Mouse (Mus musculus) lung, adult 18-20 months (tissue): ENCODE measurements around the gene Vamp5.

Experiments
- DNase-seq, 2 experiments: peaks; one replicate each; pipeline ENCODE4 v3.0.0; 2022; ENCODE audit warnings: mixed read lengths in 2 of 2

The Vamp5 gene

DNA sequence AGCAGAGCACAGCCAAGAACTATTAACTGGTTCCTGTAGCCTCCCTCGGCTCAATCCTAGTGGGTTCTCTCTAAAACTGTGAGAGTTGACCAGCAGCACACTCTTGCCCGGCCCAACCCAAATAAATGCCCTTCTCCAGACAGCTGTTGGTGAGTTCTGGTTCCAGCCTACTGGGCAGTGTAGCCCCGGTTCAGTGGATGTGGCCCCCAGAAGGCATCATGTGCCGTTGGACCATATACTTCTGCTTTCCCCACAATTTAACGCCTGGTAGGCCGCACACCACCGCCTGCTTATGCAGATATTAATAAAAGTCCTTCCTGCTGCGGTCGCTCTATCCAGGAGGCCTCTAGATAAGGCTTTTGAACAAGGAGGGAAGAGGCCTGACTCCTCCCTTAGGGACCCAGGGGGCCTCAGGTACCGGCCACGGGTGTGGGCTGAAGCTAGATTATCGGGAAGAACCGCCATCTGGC lies 9.2 kb upstream of the Vamp5 start:
- no peak for DNase-seq

DNA sequence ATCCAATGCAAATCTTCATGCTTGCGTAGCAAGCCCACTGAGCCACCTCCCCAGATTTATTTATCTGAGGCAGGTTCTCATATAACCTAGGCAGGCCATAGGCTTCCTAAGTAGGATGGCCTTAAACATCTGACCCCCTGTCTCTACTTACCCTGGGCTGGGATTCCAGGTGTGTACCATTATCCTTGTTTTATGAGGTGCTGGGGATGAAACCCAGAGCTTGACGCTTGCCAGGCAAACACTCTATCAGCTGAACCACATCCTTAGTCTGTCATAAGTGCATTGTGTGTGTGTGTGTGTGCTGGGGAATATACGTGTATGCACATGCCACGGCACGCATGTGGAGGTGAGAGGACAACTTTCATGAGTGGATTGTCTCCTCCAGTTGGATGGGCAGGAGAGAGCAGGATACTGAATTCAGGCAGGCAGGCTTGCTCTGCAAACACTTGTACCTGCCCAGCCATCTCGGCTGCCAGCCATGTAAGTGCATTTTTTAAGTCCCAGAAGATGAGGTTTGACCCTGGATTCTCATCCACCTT lies 8.6 kb upstream of the Vamp5 start:
- DNase-seq: no peak

DNA sequence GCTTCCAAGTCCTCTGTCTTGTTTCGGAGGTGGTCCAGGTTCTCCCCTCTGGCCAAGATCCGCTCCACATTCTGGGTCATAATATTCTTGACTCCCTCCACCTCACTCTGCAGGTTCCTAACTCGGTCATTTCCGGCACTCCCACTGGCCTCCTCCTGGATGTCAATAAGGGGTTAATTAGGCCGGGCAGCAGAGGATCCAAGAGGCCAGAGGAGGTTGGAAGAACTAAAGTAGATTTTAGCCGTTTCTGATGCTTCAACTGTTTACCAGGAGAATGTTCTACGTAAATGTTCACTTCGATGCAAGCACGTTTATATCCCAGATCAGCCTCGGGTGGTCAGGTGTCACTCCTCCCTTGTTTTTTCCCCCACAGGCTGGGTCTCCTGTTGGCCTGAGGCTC lies 8.0 kb upstream of the Vamp5 start:
- DNase-seq: no peak

DNA sequence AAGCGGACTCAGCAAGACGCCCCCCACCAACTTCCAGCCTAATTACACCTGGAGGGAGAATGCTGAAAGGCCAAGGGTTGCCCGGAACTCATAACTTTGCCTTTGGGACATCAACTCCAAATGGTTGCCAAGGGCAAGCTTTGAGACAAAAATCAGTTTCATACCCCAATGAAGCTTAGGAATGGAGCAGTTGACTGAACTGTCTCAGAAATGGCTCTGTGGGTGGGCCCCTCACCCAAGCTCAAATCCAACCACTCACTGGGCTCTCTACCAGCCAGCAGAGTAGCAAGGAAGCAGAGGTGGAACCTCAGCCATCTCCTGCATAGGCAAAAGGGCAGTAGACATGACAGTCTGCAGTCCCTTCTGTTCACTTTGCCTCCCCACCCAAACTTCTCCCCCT lies 7.5 kb upstream of the Vamp5 start:
- DNase-seq: no peak

DNA sequence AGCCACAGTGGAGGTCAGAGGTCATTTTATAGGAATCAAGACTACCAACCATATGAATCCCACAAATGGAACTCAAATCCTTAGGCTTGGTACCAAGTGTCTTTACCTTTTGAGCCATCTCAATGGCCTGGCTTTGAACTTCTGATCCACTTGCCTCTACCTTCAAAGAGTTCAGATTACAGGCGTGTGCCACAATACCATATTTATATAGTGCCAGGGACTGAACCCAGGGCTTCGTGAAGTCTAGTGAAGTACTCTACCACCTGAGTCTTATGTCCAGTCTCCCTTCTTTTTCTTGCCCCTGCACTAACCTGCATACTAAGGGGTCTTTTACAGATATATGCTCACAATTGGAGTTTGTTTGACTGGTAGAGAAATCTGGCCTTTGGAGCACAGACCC lies 6.3 kb upstream of the Vamp5 start:
- DNase-seq: no peak

DNA sequence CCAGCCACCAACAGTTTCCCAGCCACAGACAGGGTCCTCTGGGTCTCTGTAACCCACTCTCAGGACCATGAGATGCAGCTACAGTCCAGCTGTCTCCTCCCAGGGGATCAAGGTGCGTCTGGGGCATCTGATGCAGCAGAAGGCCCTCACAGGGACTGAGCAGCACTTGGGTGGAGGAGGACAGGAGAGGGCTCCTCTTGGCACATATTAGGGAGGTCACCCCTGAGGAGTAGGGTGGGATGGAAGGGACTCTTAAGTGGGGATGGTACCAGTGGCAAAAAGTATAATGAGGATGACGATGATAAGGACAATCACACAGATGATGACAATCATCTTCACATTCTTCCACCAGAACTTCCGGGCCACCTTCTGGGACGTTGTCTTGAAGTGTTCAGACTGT lies 5.0 kb upstream of the Vamp5 start:
- DNase-seq: no peak

DNA sequence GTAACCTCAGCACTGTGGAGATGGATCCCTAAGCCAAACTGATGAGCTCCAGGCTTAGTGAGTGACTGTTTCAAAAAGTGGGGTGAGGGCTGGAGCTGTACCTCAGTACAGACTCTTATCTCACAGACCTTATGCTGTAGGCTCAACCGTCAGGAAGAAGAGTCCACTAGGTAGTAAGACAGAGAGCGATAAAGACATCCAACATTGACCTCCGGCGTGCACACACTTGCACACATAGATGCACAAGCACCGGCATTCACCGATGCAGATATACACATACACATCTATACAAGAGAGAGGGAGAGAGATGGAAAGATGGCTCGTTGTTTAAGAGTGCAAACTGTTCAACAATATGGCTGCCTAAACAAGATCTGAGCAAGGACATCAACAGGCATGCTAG lies 3.7 kb upstream of the Vamp5 start:
- no peak for DNase-seq

DNA sequence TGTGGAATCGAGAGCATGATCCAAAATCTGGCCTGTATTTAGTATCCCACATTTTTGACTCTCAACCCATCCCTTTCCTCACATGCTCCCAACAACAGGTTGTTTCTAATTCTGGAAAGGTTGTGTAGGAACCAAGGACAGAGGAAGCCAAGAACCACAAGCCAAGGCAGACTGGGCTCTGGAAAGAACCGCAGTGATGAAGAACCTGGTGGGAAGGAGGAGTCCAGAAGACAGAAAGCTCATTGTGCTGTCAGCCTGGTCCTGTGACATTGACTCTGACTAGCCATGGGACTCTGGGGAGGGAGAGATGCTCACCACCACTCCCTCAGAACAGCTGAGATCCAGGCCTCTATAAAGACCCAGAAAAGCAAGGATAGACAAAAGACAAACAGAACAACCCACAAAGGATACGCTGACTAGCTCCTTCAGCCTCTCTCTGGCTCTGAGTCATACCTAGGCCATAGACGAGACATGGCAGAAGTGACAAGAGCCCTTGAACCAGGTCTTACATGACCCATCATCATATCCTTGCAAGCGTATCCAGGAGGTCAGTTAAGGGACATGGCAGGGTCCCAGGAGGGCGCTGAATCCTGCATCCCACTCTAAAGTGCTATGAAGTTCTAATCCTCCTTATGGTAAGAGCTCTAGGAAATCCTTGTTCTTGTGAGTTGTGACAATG lies 3.0 kb upstream of the Vamp5 start:
- DNase-seq: no peak

DNA sequence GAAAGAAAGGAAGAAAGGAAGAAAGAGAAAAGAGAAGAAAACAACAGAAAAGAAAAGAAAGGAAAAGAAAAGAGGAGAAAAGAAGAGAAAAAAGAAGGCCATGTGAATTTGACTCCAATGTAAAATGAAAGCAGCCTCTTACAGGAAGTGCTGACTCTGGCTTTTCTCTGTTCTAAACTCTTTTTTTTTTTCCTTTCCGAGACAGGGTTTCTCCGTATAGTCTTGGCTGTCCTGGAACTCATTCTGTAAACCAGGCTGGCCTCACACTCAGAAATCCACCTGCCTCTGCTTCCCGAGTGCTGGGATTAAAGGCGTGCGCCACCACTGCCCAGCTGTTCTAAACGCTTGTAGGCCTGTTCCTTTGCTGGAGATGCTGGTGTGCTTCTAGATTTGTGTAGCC lies 2.2 kb upstream of the Vamp5 start:
- no peak for DNase-seq

DNA sequence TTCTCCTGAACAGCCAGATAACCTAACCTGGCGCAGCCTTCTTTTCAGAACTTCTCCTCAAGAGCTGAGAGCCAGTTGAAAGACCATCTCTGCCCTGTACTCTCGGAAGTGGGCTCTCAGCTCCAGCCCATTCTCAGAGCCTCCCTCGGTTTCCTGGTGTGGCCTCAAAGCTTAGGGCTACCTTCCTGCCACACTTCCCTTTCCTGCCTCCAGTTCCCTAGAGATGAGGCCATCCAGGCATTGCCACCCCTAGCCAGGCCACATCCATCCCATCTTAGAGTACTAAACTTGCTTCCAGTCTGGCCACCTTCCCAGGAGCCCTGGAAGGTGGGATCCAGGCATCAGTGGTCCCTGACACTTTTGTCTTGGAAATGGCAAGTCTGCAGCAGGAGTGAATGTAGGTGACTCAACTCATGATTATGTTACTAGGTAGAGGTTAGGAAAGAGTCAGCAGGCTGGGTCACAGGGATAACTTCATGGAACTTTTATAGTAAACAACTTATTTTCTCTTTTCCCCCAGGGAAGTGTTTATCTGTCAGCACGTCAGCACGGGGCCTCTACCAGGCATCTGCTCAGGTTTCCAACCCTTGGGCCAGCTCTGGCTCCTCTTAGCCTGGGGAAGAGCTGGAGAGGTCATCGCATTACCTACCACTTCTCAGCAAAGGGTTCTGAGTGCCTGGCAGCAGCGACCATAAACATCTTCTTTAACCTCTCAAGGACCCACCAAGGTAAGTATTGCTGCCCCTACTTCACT lies 714 bp downstream of the Vamp5 start:
- DNase-seq: no peak

DNA sequence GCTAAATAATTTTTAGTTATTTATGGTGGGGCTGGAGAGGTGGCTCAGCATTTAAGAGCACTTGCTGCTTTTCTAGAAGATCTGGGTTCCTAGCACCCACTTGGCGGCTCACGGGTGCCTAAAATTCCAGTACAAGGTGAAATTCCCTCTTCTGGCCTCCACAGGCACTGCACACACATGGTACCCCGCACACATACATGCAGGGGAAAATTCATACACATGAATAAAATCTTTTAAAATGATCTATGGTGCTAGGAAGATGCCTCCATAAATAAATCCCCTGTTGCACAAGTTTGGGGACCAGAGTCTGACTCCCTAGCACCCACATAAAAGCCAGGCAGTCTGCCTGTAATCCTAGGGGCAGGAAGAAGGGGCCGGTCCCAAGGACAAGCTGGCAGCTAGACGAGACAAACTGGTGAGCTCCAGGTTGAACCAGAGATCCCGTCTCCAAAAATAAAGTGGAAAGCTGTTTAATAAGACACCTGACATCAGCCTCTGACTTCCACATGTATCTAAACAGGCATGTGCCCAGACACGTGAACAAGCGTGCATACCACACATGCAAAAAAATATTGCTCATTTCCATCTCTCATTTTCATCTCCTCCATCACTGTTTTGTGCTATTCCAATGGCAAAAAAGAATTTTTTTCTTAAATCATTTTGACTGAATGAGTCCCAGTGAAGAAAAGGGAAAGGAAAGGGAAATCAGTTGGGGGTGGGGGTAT lies 1.6 kb downstream of the Vamp5 start:
- DNase-seq: no peak

DNA sequence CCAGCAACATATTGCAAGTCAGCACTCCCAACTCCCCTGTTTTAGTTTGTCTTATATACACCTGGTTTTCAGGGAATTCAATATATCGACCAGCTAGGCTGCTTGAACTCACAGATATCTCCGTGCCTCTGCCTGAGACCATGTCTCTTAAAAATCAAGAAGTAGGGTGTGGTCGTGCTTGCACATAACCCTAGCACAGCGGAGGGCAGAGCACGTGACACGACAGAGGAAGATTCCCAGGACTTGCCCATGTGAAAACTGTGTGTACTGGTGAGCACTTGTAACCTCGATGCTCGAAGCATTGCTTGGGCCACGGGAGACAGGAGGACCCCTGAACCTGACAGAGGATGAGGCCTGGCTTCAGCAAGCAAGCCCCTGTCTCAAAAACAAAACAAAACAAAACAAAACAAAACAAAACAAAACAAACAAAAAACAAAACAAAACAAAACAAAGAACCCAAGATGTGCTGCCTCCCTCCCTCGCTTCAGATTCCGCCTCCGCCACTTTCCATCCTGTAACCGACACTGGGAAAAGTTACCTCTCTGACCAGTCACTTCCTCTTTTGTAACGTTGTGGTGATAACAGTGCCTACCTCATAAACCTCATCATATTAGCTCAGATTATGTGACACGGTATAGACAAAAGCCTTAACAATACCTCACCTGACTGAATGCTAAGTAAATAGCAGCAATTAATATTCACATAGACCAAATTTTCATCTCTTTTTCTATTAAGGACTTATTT lies 5.3 kb downstream of the Vamp5 start:
- DNase-seq: no peak

DNA sequence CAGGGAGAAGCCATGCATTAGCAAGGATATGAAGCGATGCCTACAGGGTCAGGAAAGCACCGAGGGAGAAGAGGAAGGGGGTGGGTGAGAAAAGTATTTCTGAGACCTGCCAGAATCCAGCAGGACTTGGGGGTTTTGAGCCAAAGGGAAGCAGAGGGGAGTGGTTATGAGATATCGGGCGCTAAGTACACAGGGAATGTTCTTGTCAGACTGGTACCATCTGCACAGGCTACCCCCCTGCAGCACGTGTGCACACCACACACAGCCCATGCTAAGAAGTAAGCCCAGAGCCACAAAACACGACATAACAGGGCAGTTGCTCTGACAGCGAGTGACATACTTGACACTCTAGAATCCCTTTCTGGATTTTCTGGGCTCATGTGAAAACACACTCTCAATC lies 6.1 kb downstream of the Vamp5 start:
- DNase-seq: no peak

DNA sequence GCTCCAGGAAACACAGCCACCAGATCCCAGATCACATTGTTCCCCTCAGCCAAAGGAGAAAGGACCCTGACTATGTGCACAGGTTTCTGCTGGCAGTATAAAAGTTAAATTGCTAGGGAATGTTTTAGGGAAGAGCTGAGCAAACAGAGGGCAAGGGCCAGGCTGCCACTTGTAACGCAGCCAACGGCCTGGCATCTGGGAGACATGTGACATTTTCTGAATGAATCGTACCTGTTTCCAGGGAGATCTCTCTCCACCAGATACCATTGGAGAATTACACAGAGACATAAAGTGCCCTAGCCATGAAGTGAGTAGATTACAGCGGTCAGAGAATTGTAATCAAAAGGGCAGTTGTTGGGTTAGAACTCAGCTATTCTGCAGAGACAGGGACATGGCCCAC lies 7.1 kb downstream of the Vamp5 start:
- peak; percentile 62 to 74 for DNase-seq

DNA sequence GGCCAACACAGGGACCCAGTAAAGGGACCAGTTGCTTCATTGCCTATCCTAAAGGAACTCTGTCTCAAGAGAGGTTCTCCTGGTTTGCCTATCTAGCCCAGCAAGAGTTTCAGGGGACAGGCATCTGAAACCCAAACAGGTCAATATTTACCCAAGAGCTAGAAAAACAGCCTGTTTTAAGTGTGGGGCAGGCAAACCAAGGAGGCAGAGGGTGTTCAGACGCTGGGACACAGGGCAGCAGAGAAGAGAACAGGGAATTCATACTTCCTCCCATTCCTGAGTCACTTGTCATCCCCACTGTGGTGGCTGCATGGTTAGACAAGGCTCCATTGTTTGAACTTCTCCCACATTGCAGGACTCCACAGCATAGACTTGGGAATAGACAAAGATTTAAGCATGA lies 8.7 kb downstream of the Vamp5 start:
- peak in 1 of 2 experiments; percentile 53 for DNase-seq

DNA sequence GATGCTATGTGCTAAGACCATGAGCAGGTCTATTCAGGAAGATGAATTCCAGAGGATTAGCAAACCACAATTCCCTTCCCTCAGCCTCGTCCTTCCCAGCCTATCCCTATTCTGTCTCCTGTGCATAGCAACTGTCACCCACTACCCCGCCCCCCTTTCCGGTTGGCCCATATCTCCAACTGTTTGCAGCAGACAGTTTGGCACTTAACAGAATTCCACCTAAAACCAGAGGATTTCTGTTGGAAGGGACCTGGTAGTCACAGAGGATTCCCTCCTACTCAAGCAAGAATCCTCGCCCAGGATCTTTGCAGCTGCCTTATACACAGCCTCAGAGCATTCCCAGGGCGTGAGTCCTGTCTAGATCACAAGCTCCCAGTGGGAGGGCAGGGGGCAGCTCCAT lies 9.1 kb downstream of the Vamp5 start:
- peak in 1 of 2 experiments; percentile 51 for DNase-seq

DNA sequence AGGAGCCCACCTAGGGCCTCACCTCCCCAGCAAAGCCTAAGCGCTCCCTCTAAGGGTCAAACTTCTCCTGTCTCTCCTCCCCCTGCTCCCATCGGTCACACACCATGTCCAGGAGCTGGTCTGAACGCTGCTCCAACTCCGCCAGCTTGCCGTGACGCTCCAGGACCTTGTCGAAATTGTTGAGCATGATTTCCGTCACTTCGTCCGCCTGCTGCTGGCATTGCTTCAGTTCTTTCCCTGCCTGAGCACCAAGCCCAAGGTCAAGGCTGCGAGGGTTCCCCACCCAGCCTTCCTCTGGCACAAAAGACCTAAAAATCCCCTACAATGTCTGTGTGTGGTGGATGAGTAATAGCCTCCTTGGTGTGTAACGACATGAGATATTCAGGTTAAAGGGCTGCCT lies 10.2 kb downstream of the Vamp5 start:
- peak in 1 of 2 experiments; percentile 63 for DNase-seq

DNA sequence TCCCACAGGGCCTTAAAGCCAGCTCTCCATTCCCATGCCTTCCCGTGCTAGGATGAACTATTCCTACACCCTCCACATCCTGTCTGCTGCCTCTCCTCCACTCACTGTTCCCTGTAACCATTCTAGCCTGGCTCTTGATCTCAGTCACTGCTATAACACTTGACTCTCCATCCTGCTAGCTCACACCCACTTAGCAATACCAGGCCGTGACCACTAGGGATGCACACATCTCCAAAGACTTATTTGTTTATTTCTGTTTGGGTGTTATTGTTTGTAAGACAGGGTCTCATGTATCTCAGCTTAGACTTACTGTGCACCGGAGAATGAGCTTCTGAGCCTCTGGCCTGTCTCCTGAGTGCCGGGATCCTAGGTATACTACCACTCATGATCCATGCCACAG lies 10.7 kb downstream of the Vamp5 start:
- no peak for DNase-seq

DNA sequence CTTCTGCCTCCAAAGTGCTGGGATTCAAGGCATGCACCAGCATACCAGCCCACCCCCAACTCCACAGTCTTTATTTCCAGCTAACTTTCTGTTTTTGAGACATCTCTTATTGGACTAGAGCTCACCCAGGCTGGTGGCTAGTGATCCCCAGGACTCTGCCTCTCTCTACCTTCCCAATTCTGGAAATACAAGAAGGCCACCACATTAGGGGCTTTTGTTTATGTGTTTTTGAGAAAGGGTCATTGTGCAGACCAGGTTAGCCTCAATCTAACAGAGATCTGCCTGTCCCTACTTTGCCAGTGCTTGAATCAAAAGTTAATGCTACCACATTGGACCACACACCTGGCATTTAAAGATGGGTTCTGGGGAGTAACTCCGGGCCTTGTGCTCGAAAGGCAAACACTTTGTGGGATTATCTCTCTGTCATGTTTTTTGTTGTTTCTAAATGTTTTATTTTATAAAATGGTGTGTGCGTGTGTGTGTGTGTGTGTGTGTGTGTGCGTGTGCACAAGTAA lies 12.8 kb downstream of the Vamp5 start:
- no peak for DNase-seq

DNA sequence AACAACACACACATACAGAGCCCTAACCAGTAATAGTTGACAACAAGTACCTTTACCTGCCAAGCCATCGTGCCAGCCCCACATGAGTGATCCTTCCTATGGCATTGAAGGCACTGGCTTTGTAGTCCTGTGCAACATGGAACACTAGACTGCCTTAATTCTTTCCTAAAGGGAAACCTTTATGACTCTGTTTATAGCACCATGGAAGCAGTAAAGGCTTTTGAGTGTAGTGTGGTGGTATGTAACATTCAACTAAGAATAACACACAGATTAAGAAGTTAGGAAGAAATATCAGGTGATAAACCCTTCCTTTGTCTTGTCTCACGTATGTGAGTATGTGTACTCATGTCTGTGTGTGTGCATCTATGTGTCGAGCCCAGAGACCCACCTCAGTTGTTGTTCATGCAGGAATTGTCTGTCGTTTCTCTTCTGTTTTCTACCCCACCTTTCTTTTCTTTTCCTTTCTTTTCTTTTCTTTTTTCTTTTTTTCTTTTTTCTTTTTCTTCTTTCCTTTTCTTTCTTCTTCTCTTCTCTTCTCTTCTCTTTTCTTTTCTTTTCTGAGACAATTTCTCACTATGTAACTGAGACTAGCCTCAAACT lies 13.3 kb downstream of the Vamp5 start, which contains the start of gene Rnf181:
Rnf181 (minus strand) TSS at position 113 of the 600 bp plus-strand sequence.
- no peak for DNase-seq

DNA sequence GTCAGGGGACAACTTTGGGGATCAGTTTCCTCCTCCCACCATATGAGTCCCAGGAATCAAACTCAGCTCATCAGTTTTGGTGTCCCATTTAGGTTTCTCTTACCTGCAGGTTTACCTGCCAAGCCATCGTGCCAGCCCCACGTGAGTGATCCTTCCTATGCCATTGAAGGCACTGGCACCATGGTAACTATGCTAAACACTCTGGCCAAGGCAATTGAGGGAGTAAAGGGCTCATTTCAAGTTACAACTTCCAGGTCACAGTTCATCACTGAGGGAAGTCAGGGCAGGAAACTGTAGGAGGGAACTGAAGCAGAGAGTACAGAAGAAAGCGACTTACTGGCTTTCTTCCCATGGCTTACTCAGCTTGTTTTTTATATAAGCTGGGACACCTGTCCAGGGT lies 14.0 kb downstream of the Vamp5 start:
- DNase-seq: no peak

DNA sequence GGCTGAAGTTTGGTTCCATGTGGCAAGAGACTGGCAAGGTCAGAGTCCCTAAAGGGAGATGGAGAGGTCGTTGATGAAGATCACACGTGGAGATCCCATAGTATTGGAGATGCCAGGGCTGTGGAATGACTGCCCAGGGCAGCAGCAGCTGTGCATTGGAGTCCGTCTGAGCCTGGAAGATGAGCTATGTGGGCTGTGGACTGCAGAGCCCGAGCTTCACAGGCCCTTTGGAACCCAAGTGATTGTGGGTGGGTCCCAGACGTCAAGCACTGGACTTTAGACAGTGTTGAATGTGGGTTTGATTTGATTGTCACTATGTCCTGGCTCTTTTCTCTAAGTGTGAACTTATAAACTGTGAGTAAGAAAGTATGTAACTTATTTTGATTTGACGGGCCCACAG lies 15.3 kb downstream of the Vamp5 start:
- no peak for DNase-seq
